Mouse (Mus musculus): ENCODE measurements at regions not wholly inside any gene's neighbourhood (a gene's known extent, or its start where the extent isn't known, plus 50 kb on each side); places are given as distances from the start of the nearest gene placed in this dataset.
A peak's percentile ranks its signal among the peaks of the same experiment; 100 is the strongest.

GRCm38 (mm10) chr14:72300026-72300425, 191.6 kb downstream of the Gm9195 start:
- DNase-seq (ENCODE audit: extremely low read depth), result peak; percentile 65
- no peaks in the 10 kb centered on the region for H3K36me3 ChIP-seq (replicated peaks in 1 of 2; ENCODE audit: control insufficient read depth in 1 of 2, insufficient read depth in 1 of 2, low read length in 1 of 2)
- peaks cover 3% of the 10 kb centered on the region for H3K9me3 ChIP-seq (replicated peaks; ENCODE audit: low read length)
- H3K79me2 ChIP-seq (replicated peaks; ENCODE audit: control insufficient read depth, extremely low read depth, insufficient read depth, poor library complexity, severe bottlenecking), result no peaks in the 10 kb centered on the region
- H3K4me2 ChIP-seq (ENCODE audit: insufficient read depth, low read depth, poor library complexity, severe bottlenecking), result no peak overlapping the region
- no peak overlapping the region for H3K9ac ChIP-seq (ENCODE audit: insufficient read depth, low read depth)
- H3K27me3 ChIP-seq (replicated peaks), result peaks cover 38% of the 10 kb centered on the region
- in situ Hi-C loops (cut with MboI; ENCODE audit: low pct_ligation_motif_present, low pct_unique_long_range_greater_than_20kb, low sequenced_read_pairs) (no loop called here), dilution Hi-C loops (cut with MboI; ENCODE audit: extremely low pct_ligation_motif_present, extremely low pct_unique_long_range_greater_than_20kb, low sequenced_read_pairs) (no loop called here)
- H3K4me1 ChIP-seq (ENCODE audit: control insufficient read depth in 1 of 2, insufficient read depth in 2 of 2), result peaks cover 0 to 5% of the 10 kb centered on the region in 2 experiments; a peak in 2 of 4 replicates
- H3K27ac ChIP-seq (ENCODE audit: insufficient read depth, low read depth), result no peak overlapping the region
- TF ChIP-seq SMC3 (IDR thresholded peaks at IDR 0.05; ENCODE audit: low read depth, low read length), result peak; percentile 39
- no peak for TF ChIP-seq POLR2A (IDR thresholded peaks at IDR 0.05; ENCODE audit: low read depth, low read length)
- TF ChIP-seq TCF12 (IDR thresholded peaks at IDR 0.05; ENCODE audit: low read depth, low read length), result no peak
- peak; percentile 17 for TF ChIP-seq RAD21 (IDR thresholded peaks at IDR 0.05; ENCODE audit: low read depth, low read length)
- peak; percentile 34 to 60; a peak in 3 of 4 replicates for TF ChIP-seq CTCF (conservative IDR thresholded peaks at IDR 0.05 in 1 of 2, IDR thresholded peaks at IDR 0.05 in 1 of 2; ENCODE audit: low read depth in 2 of 2, low read length in 2 of 2)
- H3K4me3 ChIP-seq (replicated peaks in 1 of 3; ENCODE audit: low read depth in 2 of 3, low read length in 2 of 3, poor library complexity in 1 of 3), result no peak overlapping the region

- Histone ChIP-seq H3K27ac (ENCODE audit: insufficient read depth, low read depth) (no peak overlapping the region), H3K9me3 (replicated peaks; ENCODE audit: low read length) (no peaks in the 10 kb centered on the region), H3K9ac (ENCODE audit: insufficient read depth, low read depth) (no peak overlapping the region), H3K4me3 (replicated peaks in 1 of 3; ENCODE audit: low read depth in 2 of 3, low read length in 2 of 3, poor library complexity in 1 of 3) (no peak overlapping the region), H3K79me2 (replicated peaks; ENCODE audit: control insufficient read depth, extremely low read depth, insufficient read depth, poor library complexity, severe bottlenecking) (no peaks in the 10 kb centered on the region), H3K27me3 (replicated peaks) (peaks cover 60% of the 10 kb centered on the region), H3K36me3 (replicated peaks in 1 of 2; ENCODE audit: control insufficient read depth in 1 of 2, insufficient read depth in 1 of 2, low read length in 1 of 2) (no peaks in the 10 kb centered on the region), H3K4me1 (ENCODE audit: control insufficient read depth in 1 of 2, insufficient read depth in 2 of 2) (no peaks in the 10 kb centered on the region), H3K4me2 (ENCODE audit: insufficient read depth, low read depth, poor library complexity, severe bottlenecking) (no peak overlapping the region)
- in situ Hi-C loops (cut with MboI; ENCODE audit: low pct_ligation_motif_present, low pct_unique_long_range_greater_than_20kb, low sequenced_read_pairs) (loop anchor here (25.0 kb wide), 1 partner anchor 1507 kb away; no protein-coding TSS in a partner anchor), dilution Hi-C loops (cut with MboI; ENCODE audit: extremely low pct_ligation_motif_present, extremely low pct_unique_long_range_greater_than_20kb, low sequenced_read_pairs) (no loop called here)
- DNase-seq (ENCODE audit: extremely low read depth), result no peak
- TF ChIP-seq MAZ (IDR thresholded peaks at IDR 0.05; ENCODE audit: low read depth, low read length) (no peak), SMC3 (IDR thresholded peaks at IDR 0.05; ENCODE audit: low read depth, low read length) (no peak), ZMIZ1 (IDR thresholded peaks at IDR 0.05; ENCODE audit: low read depth, low read length) (no peak), MYC (IDR thresholded peaks at IDR 0.05; ENCODE audit: low read depth, low read length) (no peak), GABPA (IDR thresholded peaks at IDR 0.05; ENCODE audit: insufficient replicate concordance, low read depth, low read length) (no peak), EP300 (IDR thresholded peaks at IDR 0.05; ENCODE audit: low read length) (no peak), PAX5 (IDR thresholded peaks at IDR 0.05; ENCODE audit: low read length) (no peak), ZNF384 (IDR thresholded peaks at IDR 0.05; ENCODE audit: low read depth, low read length) (no peak), MAX (IDR thresholded peaks at IDR 0.05; ENCODE audit: low read length) (no peak), MEF2A (IDR thresholded peaks at IDR 0.05; ENCODE audit: borderline replicate concordance, low read depth, low read length) (no peak), CTCF (conservative IDR thresholded peaks at IDR 0.05 in 1 of 2, IDR thresholded peaks at IDR 0.05 in 1 of 2; ENCODE audit: low read depth in 2 of 2, low read length in 2 of 2) (no peak), JUN (IDR thresholded peaks at IDR 0.05; ENCODE audit: insufficient read depth, low read depth, low read length) (no peak), NELFE (IDR thresholded peaks at IDR 0.05; ENCODE audit: low read depth, low read length) (no peak), CHD1 (IDR thresholded peaks at IDR 0.05; ENCODE audit: low read depth, low read length) (no peak), MAFK (IDR thresholded peaks at IDR 0.05; ENCODE audit: insufficient replicate concordance, low read length) (no peak)
Observed at GRCm38 (mm10) chr14:72294631-72295030, 197.0 kb downstream of the Gm9195 start.
